Mouse (Mus musculus): ENCODE data around the gene Cryzl1.

DNA sequence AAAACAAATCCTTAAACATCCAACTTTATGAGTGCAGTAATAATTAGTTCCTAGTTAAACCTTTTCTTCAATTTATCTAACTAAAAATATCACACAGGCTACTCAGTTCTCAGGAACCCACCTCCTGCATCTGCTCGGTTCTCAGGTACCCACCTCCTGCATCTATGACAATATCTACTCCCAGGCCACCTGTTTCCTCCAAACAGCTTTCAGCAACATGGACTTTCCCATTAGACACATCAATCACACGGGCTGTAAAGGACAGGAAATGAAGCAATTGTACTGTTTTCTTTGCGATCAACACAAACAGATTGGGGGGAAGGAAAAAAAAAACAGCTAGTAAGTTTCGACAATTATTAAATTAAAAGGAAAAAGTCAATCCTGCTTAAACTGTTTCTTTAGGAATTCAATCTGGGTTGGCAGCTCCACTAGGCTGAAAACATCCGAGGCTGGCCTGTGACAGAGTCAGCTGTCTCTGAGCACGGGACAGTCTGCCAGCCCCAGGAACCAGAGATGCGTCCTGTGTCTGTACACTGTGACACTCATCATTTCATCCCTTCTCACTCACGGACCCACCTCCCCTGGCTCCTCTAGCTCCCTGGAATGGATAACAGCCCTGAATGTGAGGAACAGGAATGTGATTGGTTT, 33.5 kb downstream of the Cryzl1 start:
- TF ChIP-seq MAFK (IDR thresholded peaks at IDR 0.05; ENCODE audit: borderline replicate concordance, low read depth, low read length) (no peak), JUND (IDR thresholded peaks at IDR 0.05; ENCODE audit: low read depth, low read length) (no peak), POLR2A (IDR thresholded peaks at IDR 0.05; ENCODE audit: control insufficient read depth in 1 of 2, insufficient read depth in 1 of 2, low read depth in 1 of 2, low read length in 2 of 2, poor library complexity in 1 of 2) (no peak), CTCF (IDR thresholded peaks at IDR 0.05 in 2 of 3, conservative IDR thresholded peaks at IDR 0.05 in 1 of 3; ENCODE audit: control insufficient read depth in 1 of 3, insufficient read depth in 1 of 3, low read depth in 2 of 3, low read length in 3 of 3, poor library complexity in 1 of 3, severe bottlenecking in 1 of 3) (no peak), MAZ (IDR thresholded peaks at IDR 0.05; ENCODE audit: low read depth, low read length) (no peak), GATA1 (IDR thresholded peaks at IDR 0.05; ENCODE audit: low read depth, low read length) (no peak), USF1 (IDR thresholded peaks at IDR 0.05; ENCODE audit: low read depth, low read length) (no peak), ZKSCAN1 (IDR thresholded peaks at IDR 0.05; ENCODE audit: low read depth, low read length) (no peak), MXI1 (IDR thresholded peaks at IDR 0.05; ENCODE audit: low read depth, low read length) (no peak), EP300 (IDR thresholded peaks at IDR 0.05; ENCODE audit: low read depth in 1 of 2, low read length in 2 of 2) (no peak), POLR2AphosphoS5 (IDR thresholded peaks at IDR 0.05; ENCODE audit: borderline replicate concordance, low read depth, low read length) (no peak), BHLHE40 (IDR thresholded peaks at IDR 0.05; ENCODE audit: borderline replicate concordance, low read depth, low read length) (no peak)

Data from MEL (cell line).